Comparison of ENCODE assay signal across 11 mouse cellular contexts in genomic region chr14:51265667-51266066, GRCm38 (mm10). TPM values are rescaled to one million over a fixed set of nuclear protein-coding genes. Genes with fewer than 3 reads are reported as not detected.
A peak's percentile ranks its signal among the peaks of the same experiment; 100 is the strongest.
DNase-seq lines count a peak whose midpoint lies in the region; ATAC-seq and TF ChIP-seq lines count a peak whose summit lies in the region.
"Had no signal": no experiment of that assay in that cellular context is flagged by ENCODE, and none has a peak within 500 bp of the region (broad histone marks: within the 10 kb centered on the region; RNA-seq: fewer than 3 reads in every experiment).

No protein-coding gene starts in this region.

- TF ChIP-seq CTCF in lung, embryonic 14.5 days (IDR thresholded peaks at IDR 0.05; ENCODE audit: low read depth) = no peak

- ATAC-seq in heart, embryonic 13.5 days (ENCODE audit: extremely low read depth, insufficient number of reproducible peaks, low FRiP score, low TSS enrichment) = no peak; the same call in 1 of the 2 replicates
- ATAC-seq in lung, embryonic 14.5 days (ENCODE audit: insufficient read depth) = peak; percentile 35; the same call in 1 of the 2 replicates
- 0 out of 2 replicates have a peak, but pooled peaks have one; percentile 11 for ATAC-seq in hindbrain, embryonic 15.5 days (ENCODE audit: low FRiP score, low read depth)
- 0 out of 2 replicates have a peak, but pooled peaks have one; percentile 14 for ATAC-seq in neural tube, embryonic 14.5 days (ENCODE audit: low read depth)

- peak overlapping the region; percentile 86 for H3K27ac ChIP-seq in heart, embryonic 13.5 days (replicated peaks)
- no peak overlapping the region for H3K27ac ChIP-seq in lung, embryonic 14.5 days (ENCODE audit: low read depth)
- H3K27ac ChIP-seq in hindbrain, embryonic 15.5 days (replicated peaks) = no peak overlapping the region
- no peak overlapping the region for H3K27ac ChIP-seq in neural tube, embryonic 14.5 days (ENCODE audit: low read depth, low read length)
- H3K27ac ChIP-seq: liver, embryonic 15.5 days; midbrain, embryonic 12.5 days had no signal

- DNase-seq in heart, postnatal 4 days = no peak
- no peak for DNase-seq in lung, embryonic 14.5 days
- no peak for DNase-seq in lung, adult 18-20 months
- no peak for DNase-seq in embryo, embryonic 10 days (ENCODE audit: low spot score)
- no peak for DNase-seq in layer of hippocampus, postnatal 10 days (ENCODE audit: low spot score in 2 of 2)

- H3K36me3 ChIP-seq in heart, embryonic 13.5 days = no peaks in the 10 kb centered on the region
- H3K36me3 ChIP-seq in lung, embryonic 14.5 days (ENCODE audit: insufficient read depth) = no peaks in the 10 kb centered on the region
- no peaks in the 10 kb centered on the region for H3K36me3 ChIP-seq in hindbrain, embryonic 15.5 days
- no peaks in the 10 kb centered on the region for H3K36me3 ChIP-seq in neural tube, embryonic 14.5 days (ENCODE audit: control insufficient read depth, insufficient read depth, low read length)
- H3K36me3 ChIP-seq: liver, embryonic 15.5 days; midbrain, embryonic 12.5 days had no signal

- H3K27me3 ChIP-seq in heart, embryonic 13.5 days (replicated peaks) = no peaks in the 10 kb centered on the region
- no peaks in the 10 kb centered on the region for H3K27me3 ChIP-seq in lung, embryonic 14.5 days (ENCODE audit: insufficient read depth, low read length)
- H3K27me3 ChIP-seq in hindbrain, embryonic 15.5 days = no peaks in the 10 kb centered on the region
- H3K27me3 ChIP-seq in neural tube, embryonic 14.5 days (ENCODE audit: control insufficient read depth, insufficient read depth, low read length) = no peaks in the 10 kb centered on the region
- H3K27me3 ChIP-seq: liver, embryonic 15.5 days; midbrain, embryonic 12.5 days had no signal

- H3K9me3 ChIP-seq in heart, embryonic 13.5 days = no peaks in the 10 kb centered on the region
- no peaks in the 10 kb centered on the region for H3K9me3 ChIP-seq in lung, embryonic 14.5 days (ENCODE audit: low read depth, low read length)
- H3K9me3 ChIP-seq in hindbrain, embryonic 15.5 days = no peaks in the 10 kb centered on the region
- no peaks in the 10 kb centered on the region for H3K9me3 ChIP-seq in neural tube, embryonic 14.5 days (ENCODE audit: control insufficient read depth, low read length)
- H3K9me3 ChIP-seq: liver, embryonic 15.5 days; midbrain, embryonic 12.5 days had no signal

- peak overlapping the region; percentile 63 for H3K4me2 ChIP-seq in heart, embryonic 13.5 days
- peak overlapping the region; percentile 47; the same call in 1 of the 2 replicates for H3K4me2 ChIP-seq in lung, embryonic 14.5 days
- H3K4me2 ChIP-seq in hindbrain, embryonic 15.5 days = peak overlapping the region; percentile 46
- peak overlapping the region; percentile 20; the same call in 1 of the 2 replicates for H3K4me2 ChIP-seq in neural tube, embryonic 14.5 days (ENCODE audit: low read depth, low read length)
- H3K4me2 ChIP-seq: liver, embryonic 15.5 days; midbrain, embryonic 12.5 days had no signal

- WGBS in heart, embryonic 13.5 days = 12% methylated on average over 4 of the region's 4 CpGs
- WGBS in lung, embryonic 14.5 days = 26% methylated on average over 4 of the region's 4 CpGs
- 62% methylated on average over 4 of the region's 4 CpGs for WGBS in hindbrain, embryonic 15.5 days
- WGBS in neural tube, embryonic 14.5 days = 66% methylated on average over 4 of the region's 4 CpGs

- peaks cover 15% of the 10 kb centered on the region; the same call in 1 of the 2 replicates for H3K4me1 ChIP-seq in heart, embryonic 13.5 days
- no peaks in the 10 kb centered on the region for H3K4me1 ChIP-seq in lung, embryonic 14.5 days (ENCODE audit: insufficient read depth)
- no peaks in the 10 kb centered on the region for H3K4me1 ChIP-seq in hindbrain, embryonic 15.5 days (replicated peaks)
- no peaks in the 10 kb centered on the region for H3K4me1 ChIP-seq in neural tube, embryonic 14.5 days (ENCODE audit: control insufficient read depth, insufficient read depth, low read length)
- H3K4me1 ChIP-seq: liver, embryonic 15.5 days; midbrain, embryonic 12.5 days had no signal

- H3K4me3 ChIP-seq in heart, embryonic 13.5 days = peak overlapping the region; percentile 30
- H3K4me3 ChIP-seq in lung, embryonic 14.5 days (ENCODE audit: low read depth, low read length) = no peak overlapping the region
- no peak overlapping the region for H3K4me3 ChIP-seq in hindbrain, embryonic 15.5 days
- H3K4me3 ChIP-seq in neural tube, embryonic 14.5 days (ENCODE audit: low read depth, low read length) = no peak overlapping the region
- H3K4me3 ChIP-seq: liver, embryonic 15.5 days; midbrain, embryonic 12.5 days had no signal

- peak overlapping the region; percentile 71 for H3K9ac ChIP-seq in heart, embryonic 13.5 days
- no peak overlapping the region for H3K9ac ChIP-seq in lung, embryonic 14.5 days
- H3K9ac ChIP-seq in hindbrain, embryonic 15.5 days = no peak overlapping the region
- H3K9ac ChIP-seq in neural tube, embryonic 14.5 days (replicated peaks; ENCODE audit: low read depth, low read length) = no peak overlapping the region
- H3K9ac ChIP-seq: liver, embryonic 15.5 days; midbrain, embryonic 12.5 days had no signal

RNA-seq across cellular contexts. Expression of gene Rnase2a, which starts 9.8 kb away (rescaled TPM):
- polyA plus RNA-seq in heart, embryonic 13.5 days (2015; fragmentation: Nextera tagmentation; extraction: Ambion mirVana) = not detected in 2 replicates
- not detected for total RNA-seq in heart, postnatal 4 days (2021)
- not detected in 2 replicates for polyA plus RNA-seq in lung, embryonic 14.5 days (2014; fragmentation: Nextera tagmentation; extraction: Ambion mirVana)
- polyA plus RNA-seq in hindbrain, embryonic 15.5 days (2015; fragmentation: Nextera tagmentation; extraction: Ambion mirVana) = not detected in 2 replicates
- polyA plus RNA-seq in neural tube, embryonic 14.5 days (2014; fragmentation: Nextera tagmentation; extraction: Ambion mirVana) = not detected in 2 replicates
- not detected for total RNA-seq in layer of hippocampus, postnatal 10 days (2021)
- total RNA-seq: layer of hippocampus, postnatal 14 days had no signal
- polyA plus RNA-seq: liver, embryonic 15.5 days; midbrain, embryonic 12.5 days had no signal
